Mouse (Mus musculus): ENCODE measurements around the gene Boc. TPM values are rescaled to one million over a fixed set of nuclear protein-coding genes. Genes with fewer than 3 reads are reported as not detected.

Gene Boc
- total RNA-seq, 2 experiments from 2014 or later: 0.05 to 0.30 TPM

DNA sequence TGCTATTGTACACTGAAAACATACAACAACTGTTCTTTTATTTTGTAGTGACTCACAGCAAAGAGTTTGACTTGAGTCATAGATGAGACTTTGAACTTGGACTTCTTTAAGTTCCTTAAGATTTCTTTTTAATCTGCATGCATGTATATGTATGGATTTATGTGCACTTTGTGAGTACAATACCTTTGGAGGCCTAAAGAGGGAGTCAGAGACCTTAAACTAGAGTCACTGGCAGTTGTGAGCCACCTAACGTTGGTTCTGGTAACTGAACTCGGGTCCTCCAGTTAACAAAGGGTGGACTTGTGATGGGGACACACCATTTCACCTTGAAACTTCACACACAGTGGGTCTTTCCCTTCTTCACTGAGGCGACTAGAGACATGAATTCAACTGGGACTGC lies 60.2 kb downstream of the Boc start:
- ATAC-seq (replicated peaks; ENCODE audit: poor library complexity, severe bottlenecking): no peak

DNA sequence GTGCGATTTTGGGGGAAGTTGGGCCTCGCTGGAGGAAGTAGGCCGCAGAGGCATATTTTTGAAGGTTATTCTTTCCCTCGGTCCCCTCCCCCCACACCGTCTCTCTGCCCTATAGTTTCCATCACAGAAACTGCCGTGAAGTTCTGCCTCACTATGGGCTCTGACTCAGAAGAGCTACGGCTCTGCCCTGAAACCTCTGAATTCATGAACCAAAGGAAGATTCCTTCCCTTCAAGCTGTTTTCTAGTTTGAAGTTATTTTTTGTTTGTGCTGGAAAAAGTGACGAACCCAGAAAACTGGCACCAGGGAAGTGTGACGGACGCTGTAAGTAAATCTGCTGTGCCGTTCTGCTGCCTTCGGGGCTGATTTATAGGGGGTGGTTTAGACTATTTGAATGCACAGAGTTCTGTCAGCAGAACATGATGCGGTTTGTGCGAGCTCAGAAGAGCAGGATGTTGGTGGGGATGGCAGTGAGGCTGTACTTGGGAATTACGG lies 61.7 kb downstream of the Boc start:
- peak; percentile 33; the same call in 1 of the 2 replicates for ATAC-seq (replicated peaks; ENCODE audit: poor library complexity, severe bottlenecking)

DNA sequence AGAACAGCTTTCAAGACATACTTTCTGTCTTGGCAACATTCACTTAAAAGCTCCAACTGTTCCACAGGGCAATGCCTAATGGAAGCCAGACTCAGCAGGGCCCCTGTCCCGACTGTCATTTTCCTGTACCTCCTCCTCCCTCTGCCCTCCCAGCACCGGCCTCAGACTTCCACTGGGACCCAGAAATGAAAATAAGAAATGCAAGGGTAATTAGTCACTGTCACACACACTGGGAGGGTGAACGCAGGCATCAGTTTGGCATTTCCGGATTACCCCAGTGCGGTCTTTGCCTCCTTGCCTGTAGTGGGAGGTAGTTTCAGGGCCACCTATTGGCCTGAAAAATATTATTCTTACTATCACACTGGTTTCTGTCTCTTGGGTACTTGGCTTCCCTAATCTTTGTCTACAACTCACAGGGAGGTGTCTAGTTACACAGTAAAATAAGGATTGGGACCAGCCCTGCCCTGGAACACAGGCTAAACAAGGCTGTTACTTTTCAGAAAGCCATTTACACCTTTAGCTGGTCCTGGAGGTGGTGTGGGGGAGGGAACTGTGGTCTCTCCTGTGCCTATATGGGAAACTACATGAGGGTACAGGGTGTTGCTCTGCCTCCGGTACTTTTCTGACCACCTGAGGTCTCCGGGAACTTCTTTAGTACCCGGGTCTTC lies 64.1 kb downstream of the Boc start:
- peak; percentile 85 for ATAC-seq (replicated peaks; ENCODE audit: poor library complexity, severe bottlenecking)

DNA sequence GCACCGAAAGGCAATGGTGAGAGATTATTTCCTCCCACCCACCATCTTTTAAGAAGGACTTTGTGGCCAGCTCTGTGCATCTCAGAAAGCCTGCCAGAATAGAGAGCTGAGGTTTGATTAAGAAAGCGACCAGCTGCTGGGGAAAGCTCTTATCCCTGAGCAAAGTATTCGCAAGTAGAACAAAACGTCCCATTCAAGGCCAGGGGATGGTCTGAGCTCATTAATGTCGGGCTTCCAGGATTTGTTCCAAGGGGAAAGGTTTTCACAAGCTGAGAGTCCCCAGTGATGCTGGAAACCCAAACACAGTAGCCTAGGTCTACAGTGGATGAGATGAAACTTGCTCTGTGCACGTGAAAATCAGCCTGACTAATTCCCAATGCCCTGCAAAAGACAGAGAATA lies 64.8 kb downstream of the Boc start:
- no peak for ATAC-seq (replicated peaks; ENCODE audit: poor library complexity, severe bottlenecking)

DNA sequence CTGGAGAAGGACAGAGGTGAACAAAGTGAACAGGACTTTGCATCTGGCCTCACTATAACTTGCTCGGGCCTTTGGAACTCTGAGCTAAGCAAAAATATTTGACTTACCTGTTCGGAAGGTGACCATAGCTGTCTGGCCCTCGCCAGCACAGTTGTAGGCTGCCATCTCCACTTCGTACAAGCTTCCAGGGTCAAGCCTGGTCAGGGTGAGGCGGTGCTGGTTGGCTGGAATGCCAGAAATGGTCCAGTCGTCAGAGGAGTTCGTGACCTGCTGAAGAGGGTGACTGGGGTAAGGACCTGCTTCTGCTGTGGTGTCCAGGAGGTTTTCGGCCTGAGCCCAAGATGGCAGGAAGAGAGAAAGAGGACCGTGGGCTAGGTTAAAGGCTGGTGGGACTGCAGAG lies 66.0 kb downstream of the Boc start:
- no peak for ATAC-seq (replicated peaks; ENCODE audit: poor library complexity, severe bottlenecking)

DNA sequence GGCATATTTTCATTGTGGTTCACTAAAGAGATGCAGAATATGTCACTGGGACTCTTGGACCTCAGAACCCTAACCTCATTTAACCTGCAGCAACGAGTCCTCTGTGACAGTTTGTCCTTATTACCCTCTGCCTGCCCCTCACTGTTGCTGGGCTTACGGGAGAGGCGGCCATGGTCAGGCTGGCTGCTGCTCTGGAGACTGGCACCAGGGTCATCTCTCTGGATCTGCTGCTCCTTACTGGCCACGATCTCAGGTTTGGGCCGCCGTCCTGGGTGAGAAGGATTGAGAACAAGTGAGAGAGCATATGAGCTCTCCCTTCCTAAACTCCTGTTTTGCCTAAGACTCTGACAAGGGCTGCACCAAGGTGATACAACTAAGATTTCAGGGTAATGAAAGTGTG lies 66.5 kb downstream of the Boc start:
- no peak for ATAC-seq (replicated peaks; ENCODE audit: poor library complexity, severe bottlenecking)

DNA sequence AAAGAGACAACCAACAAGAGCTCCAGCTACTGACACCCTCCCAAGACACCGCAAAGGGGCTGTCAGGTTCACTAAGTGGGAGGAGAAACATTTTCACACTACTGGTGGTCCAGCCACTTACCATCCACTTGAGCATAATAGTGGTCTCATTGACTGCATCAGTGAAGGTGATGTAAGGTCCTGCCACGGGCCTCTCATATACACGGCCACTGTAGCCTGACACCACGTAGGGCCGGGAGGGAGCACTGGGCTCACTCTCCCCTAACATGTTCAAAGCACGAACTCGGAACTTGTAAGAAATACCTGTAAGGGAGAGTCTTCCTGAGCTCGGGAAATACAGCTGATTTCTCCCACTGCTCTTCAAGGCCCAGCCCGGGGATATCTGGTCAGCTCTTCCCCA lies 67.6 kb downstream of the Boc start:
- ATAC-seq (replicated peaks; ENCODE audit: poor library complexity, severe bottlenecking): no peak

DNA sequence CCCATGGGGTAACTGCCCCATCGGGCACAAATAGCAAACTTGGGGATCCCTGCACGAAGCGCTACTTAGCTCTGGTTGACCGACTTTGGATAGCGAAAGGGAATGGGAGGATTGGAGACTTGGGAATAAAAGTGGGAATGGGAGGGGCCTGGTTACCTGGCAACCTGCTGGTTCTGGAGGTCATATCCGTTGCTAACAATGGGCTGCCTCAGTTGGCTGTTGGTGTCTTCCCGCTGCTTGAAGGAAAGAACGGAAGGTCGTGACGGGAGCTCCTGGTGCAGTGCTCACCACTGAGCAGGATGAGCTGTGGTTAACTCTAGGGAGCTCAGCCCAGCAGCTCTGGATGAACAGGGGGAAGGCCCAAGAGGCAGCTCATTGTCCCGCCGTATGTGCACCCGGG lies 71.5 kb downstream of the Boc start:
- ATAC-seq (replicated peaks; ENCODE audit: poor library complexity, severe bottlenecking): no peak

DNA sequence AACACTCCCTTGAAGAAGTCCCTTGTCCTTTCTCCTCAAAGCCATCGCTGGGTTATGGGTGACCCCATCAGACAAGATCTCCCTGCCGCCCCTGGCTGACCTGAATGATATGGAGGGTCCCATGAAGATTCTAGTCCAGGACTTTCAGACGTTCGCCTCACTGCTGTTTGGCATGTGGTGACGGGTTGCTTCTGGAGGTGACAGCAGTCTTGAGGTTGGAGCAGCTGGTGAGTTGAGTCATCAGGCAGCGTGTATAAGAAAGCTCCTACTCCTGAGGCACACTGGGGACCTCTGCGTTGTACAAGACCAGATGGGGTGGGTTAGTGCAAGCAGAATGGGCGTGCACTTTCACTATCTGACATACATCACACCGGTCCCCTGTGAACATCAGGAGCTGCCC lies 72.1 kb downstream of the Boc start:
- no peak for ATAC-seq (replicated peaks; ENCODE audit: poor library complexity, severe bottlenecking)

- no peak for ATAC-seq (replicated peaks; ENCODE audit: poor library complexity, severe bottlenecking)
Observed at GRCm38 (mm10) chr16:44485691-44486090, 73.0 kb downstream of the Boc start.

GRCm38 (mm10) chr16:44484831-44485230 lies 73.9 kb downstream of the Boc start:
- no peak for ATAC-seq (replicated peaks; ENCODE audit: poor library complexity, severe bottlenecking)

DNA sequence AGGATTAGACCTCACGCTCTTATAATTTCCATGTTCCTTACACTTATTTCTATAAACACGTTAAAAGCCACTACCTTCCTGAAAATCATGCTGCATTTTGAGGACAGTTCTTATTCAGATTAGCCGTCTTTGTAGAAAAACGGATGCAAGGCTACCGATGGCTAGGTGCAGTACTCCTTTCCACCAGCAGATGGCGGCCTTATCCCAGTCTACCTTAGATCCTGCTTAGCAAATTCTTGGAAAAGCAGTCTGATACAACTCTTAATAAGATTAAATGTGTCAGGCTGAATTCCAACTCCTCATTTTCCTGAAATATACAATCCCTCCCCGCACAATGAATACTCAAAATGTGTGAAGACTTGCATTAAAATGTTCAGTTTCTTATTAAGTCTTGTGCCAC lies 74.6 kb downstream of the Boc start:
- peak; percentile 74 for ATAC-seq (replicated peaks; ENCODE audit: poor library complexity, severe bottlenecking)

DNA sequence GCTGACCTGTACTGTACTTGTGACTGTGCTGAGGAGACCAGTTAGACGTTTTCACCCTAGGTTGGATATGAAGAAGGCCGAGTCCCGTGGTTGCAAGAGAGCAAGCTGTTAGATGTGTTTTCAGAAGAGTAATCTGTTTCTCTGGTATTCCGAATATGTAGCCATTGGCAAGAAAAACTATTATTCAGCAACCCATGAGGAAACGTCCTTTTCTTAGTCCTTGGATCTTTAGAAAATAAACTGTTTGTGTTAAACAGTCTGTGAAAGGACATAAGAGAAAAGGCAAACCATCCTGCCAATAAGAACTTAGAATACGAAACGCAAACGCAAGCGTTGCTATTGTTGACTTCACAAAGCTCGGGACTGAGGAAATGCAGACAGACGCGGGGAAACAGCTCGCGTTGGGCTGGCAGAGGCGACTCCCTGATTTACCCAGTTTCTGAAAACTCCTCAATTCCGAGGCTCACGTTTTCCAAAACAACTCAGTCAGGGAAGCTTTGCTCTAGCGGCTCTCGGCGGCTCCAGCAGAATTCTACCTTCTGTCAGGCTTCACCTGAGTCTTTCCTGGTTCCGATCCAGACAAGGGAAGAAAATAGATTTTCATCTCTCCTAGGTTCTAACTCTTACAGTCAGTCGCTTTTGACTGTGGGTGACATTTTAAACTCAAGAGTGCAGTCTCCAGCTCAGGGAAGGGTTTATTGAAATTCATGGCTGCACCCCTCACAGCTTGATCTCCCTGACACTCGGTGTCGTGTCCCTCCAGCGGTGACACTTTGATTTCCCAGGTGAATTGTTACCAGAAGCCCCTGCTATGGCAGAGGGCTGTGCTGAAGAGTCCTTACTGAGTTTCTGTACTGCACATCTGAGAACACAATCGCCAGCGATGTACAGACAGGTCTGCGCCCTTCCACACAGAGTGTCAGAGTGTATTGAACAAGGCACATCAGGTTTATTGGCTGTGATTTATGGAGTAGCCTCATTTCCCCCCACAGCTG lies 76.8 kb downstream of the Boc start:
- no peak for ATAC-seq (replicated peaks; ENCODE audit: poor library complexity, severe bottlenecking)

DNA sequence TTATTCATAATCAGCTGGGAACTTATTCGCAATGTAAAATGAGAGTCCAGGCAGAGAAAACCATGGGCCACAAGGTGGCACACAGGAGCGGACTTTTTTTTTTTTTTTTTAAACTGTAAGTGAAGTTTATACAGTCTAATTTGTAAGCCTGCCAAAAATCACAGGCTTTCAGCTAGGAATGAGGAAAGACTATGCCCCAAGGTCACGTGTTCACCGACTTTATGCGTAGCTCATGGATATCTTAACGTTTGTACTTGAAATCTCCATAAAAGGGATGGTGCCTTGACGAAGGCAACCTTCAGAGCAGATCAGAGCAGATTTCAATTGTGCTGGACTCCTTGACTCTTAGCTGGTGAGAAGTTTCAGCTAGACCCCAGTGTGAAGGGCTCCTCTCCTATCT lies 78.1 kb downstream of the Boc start:
- peak; percentile 33; the same call in 1 of the 2 replicates for ATAC-seq (replicated peaks; ENCODE audit: poor library complexity, severe bottlenecking)

GRCm38 (mm10) chr16:44479852-44480251 lies 78.8 kb downstream of the Boc start:
- no peak for ATAC-seq (replicated peaks; ENCODE audit: poor library complexity, severe bottlenecking)

GRCm38 (mm10) chr16:44478767-44479166 lies 79.9 kb downstream of the Boc start:
- ATAC-seq (replicated peaks; ENCODE audit: poor library complexity, severe bottlenecking): no peak

DNA sequence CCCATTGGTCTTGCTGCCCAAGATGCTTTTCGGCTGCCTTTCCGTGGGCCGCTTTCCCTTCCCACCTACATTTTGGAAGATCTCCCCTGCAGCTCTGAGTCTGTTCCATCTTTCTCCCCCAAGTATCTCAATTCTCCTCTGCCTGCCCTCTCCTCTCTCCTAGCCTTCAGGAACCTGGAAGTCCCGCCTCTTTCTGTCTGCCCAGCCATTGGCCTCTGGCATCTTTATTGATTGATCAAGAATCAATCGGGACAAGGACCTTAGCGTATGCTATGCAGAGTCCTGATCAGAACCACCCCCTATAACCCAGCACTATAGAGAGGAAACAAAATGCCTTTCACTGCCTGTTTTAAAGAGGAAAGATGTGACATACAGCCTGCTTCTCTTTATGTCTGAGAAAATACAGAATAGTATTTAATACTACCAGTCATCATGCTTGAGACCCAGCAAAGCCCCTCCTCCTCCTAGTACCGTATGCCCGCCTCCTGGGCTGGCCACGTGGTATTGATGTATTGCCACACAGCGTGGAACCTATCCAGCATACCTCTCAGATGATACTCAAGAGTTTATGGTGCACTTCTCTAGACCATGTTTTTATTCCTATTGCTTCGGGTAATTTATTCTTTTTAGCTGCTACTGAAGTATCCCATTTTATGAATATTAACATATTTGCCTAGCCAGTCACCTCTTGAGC lies 82.9 kb downstream of the Boc start:
- peak; percentile 63 for ATAC-seq (replicated peaks; ENCODE audit: poor library complexity, severe bottlenecking)

DNA sequence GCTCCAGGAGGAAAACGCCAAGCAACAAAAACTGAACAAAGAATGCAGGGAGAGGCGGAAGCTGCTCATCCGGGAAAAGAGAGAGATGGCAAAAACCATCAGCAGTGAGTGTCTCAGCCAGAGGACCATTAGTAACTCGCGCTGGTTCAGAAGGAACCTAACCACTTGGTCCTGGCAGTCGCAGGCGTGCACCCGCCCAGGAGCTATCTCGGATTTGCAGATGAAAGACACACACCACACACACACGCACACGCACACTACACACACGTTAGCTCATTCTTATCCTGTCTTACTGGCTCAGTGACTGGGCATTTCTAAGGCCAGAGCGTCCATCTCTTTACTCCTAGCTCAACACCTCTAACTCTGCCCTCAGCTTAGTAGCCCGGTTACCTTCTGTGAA lies 83.4 kb downstream of the Boc start:
- ATAC-seq (replicated peaks; ENCODE audit: poor library complexity, severe bottlenecking): no peak

GRCm38 (mm10) chr16:44460922-44461321 lies 97.8 kb downstream of the Boc start:
- no peak for ATAC-seq (replicated peaks; ENCODE audit: poor library complexity, severe bottlenecking)

- ATAC-seq (replicated peaks; ENCODE audit: poor library complexity, severe bottlenecking): peak; percentile 57
Observed at GRCm38 (mm10) chr16:44458826-44459225, 99.9 kb downstream of the Boc start.

DNA sequence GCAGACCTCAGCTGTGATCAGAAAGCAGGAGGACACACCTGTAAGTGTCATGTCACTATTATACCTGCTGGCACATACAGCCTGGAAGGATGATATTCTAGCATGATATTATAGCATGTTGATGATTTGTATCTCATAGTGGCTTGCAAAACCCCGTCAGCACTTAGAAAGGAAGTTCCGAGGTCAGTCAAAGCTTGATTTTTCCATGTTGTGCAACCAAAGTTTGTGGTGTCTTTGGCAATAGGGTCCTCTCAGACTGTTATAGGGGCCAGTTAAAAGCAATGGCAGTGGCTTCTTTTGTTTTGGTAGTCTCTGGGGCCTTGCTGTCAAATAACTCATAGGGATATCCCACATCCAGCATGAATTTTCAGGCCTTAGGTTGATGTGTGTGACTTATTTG lies 100.8 kb downstream of the Boc start:
- peak; percentile 83 for ATAC-seq (replicated peaks; ENCODE audit: poor library complexity, severe bottlenecking)
